Mouse (Mus musculus) cortical plate, adult 2 months (tissue): ENCODE data around the gene Cys1.

Experiments used
- CTCF ChIP-seq: fragments of 200-500 bp; IDR thresholded peaks from 2 replicates; pipeline ENCODE4 v1.5.1; 2011; ENCODE audit warnings: mild to moderate bottlenecking, control low read depth, low read length; ENCODE audit not compliant: insufficient read depth; ENCODE audit errors: extremely low read depth
- POLR2A ChIP-seq: fragments of 200-500 bp; IDR thresholded peaks from 2 replicates; pipeline ENCODE4 v1.6.1; 2011; ENCODE audit warnings: mild to moderate bottlenecking, low read length, control low read depth; ENCODE audit not compliant: insufficient read depth; ENCODE audit errors: extremely low read depth

GRCm38 (mm10) chr12:24716721-24717301 lies 35.2 kb upstream of the Cys1 start:
- TF ChIP-seq CTCF (peak; percentile 72), POLR2A (no peak)
